Mouse (Mus musculus) liver, embryonic 11.5 days (tissue): ENCODE data around the gene Card11. TPM values are rescaled to one million over a fixed set of nuclear protein-coding genes. Genes with fewer than 3 reads are reported as not detected.

ENCODE experiments used
- ATAC-seq: fragments of 200-750 bp; cut with Nextera tagmentation; replicated peaks from 2 replicates; pipeline ENCODE4 v1.8.0; 2017; ENCODE audit warnings: moderate number of reproducible peaks, mild to moderate bottlenecking, moderate TSS enrichment, moderate library complexity; ENCODE audit not compliant: low FRiP score
- DNase-seq: peaks from one replicate; pipeline ENCODE4 v3.0.0-alpha.2; 2017; ENCODE audit warnings: low spot score
- H3K27ac ChIP-seq: fragments of 300-500 bp; sonication (generic); 2 replicates; pipeline ENCODE4 v1.5.1; 2014; ENCODE audit warnings: mild to moderate bottlenecking, low read depth, low read length, control low read depth
- H3K27me3 ChIP-seq: fragments of 300-500 bp; sonication (generic); replicated peaks from 2 replicates; pipeline ENCODE4 v1.6.1; 2014; ENCODE audit warnings: low read length, mixed read lengths; ENCODE audit not compliant: control insufficient read depth, insufficient read depth
- H3K36me3 ChIP-seq: fragments of 300-500 bp; sonication (generic); 2 replicates; pipeline ENCODE4 v1.6.1; 2014; ENCODE audit warnings: mild to moderate bottlenecking, low read length, moderate library complexity, mixed read lengths; ENCODE audit not compliant: control insufficient read depth, insufficient read depth
- H3K4me1 ChIP-seq: fragments of 300-500 bp; sonication (generic); replicated peaks from 2 replicates; pipeline ENCODE4 v1.6.1; 2014; ENCODE audit warnings: low read length, mixed read lengths; ENCODE audit not compliant: control insufficient read depth, insufficient read depth
- H3K4me2 ChIP-seq: fragments of 300-500 bp; sonication (generic); 2 replicates; pipeline ENCODE4 v1.6.1; 2014; ENCODE audit warnings: mild to moderate bottlenecking, control low read depth, moderate library complexity
- H3K4me3 ChIP-seq: fragments of 300-500 bp; sonication (generic); 2 replicates; pipeline ENCODE4 v1.5.1; 2014; ENCODE audit warnings: low read depth, low read length, control low read depth
- H3K9ac ChIP-seq: fragments of 300-500 bp; sonication (generic); 2 replicates; pipeline ENCODE4 v1.6.1; 2014; ENCODE audit warnings: low read depth, low read length, control low read depth
- H3K9me3 ChIP-seq: fragments of 300-500 bp; sonication (generic); 2 replicates; pipeline ENCODE4 v1.6.1; 2016; ENCODE audit warnings: low read length, inconsistent platforms, mixed read lengths; ENCODE audit not compliant: control insufficient read depth
- WGBS: fragments of 180-500 bp; shearing (Covaris S2); extraction: QIAGEN DNeasy Blood & Tissue Kit; methylation state at CpG from one replicate; pipeline ENCODE4 v1.1.7; 2014; 5-methylcytosine and 5-hydroxymethylcytosine counted together
- polyA plus RNA-seq: library from polyadenylated mRNA; unstranded; fragments of >200 nt; fragmentation: Nextera tagmentation; extraction: Ambion mirVana; gene quantifications from 2 replicates; pipeline ENCODE4 v1.2.1, GENCODE M21; 2014

Card11 gene
- polyA plus RNA-seq, 1 experiment from 2014 or later: 0.22 TPM

DNA sequence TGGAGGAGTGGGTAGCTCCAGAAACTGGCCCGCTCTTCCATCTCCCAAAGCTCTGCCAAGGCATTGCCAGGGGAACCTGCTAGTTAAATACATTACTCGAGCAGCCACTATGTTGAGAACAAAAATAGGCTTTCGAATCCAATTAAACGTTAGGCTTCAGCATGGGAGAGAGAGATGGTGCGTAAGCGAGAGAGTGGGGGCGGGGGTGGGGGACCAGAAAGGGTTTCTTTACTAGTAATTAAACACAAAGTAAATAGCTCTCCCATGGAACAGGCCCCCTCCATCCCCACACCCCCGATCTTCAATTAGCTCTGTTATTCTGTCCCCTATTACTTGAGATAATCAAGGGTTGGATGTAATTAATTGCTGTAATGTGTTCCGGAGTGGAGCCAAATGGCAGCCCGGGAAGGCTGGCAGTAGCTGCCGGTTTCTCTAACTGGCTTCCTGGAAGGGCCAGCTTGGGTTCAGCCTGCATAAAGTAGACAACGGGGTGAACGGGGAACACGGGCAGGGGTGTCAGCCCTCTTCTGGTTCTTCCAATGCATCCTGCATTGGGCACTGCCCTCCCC, 59.4 kb downstream of the Card11 start:
- Histone ChIP-seq H3K27me3 (no peaks in the 10 kb centered on the region), H3K4me1 (no peaks in the 10 kb centered on the region), H3K4me3 (no peak overlapping the region), H3K4me2 (no peak overlapping the region), H3K36me3 (no peaks in the 10 kb centered on the region), H3K27ac (no peak overlapping the region), H3K9me3 (0 out of 2 replicates have a peak, but pooled peaks cover 2% of the 10 kb centered on the region), H3K9ac (no peak overlapping the region)
- 78% methylated on average over 14 of the region's 14 CpGs for WGBS
- ATAC-seq (no peak), DNase-seq (no peak)

DNA sequence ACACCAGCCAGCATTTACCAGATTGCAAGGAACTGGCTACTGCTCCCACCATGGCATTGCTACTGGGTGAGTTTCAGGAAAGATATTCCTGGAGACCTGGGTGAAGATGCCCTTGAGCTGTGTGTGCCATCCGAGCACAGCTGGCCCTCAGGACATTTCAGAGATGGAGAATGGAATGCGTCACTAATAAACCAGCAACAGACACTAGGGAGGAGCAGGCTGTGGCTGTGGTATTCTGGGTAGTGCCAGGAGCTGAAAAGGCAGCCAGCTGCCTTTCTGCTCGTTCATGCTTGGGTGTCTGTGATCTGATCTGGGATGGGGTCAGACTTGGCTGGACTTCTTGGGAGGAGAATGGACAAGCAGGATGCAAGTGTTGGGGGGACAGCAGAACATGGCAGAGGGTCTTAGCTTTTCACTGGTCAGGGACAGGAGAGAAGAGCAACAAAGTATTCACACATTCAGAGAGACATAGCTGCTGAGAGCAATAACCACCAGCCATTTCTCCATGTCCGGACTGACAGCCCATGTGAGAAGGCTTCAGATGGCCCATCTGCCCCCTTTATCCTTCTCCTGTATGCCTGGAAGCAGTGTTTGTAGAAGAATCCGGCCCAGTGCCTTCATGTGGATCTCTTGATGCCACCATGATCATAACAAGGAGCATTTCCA, 60.0 kb downstream of the Card11 start:
- Histone ChIP-seq H3K4me1 (no peaks in the 10 kb centered on the region), H3K36me3 (no peaks in the 10 kb centered on the region), H3K27me3 (no peaks in the 10 kb centered on the region), H3K27ac (no peak overlapping the region), H3K9ac (no peak overlapping the region), H3K4me2 (no peak overlapping the region), H3K4me3 (no peak overlapping the region), H3K9me3 (0 out of 2 replicates have a peak, but pooled peaks cover 2% of the 10 kb centered on the region)
- ATAC-seq (no peak), DNase-seq (no peak)
- WGBS: 65% methylated on average over 5 of the region's 5 CpGs

DNA sequence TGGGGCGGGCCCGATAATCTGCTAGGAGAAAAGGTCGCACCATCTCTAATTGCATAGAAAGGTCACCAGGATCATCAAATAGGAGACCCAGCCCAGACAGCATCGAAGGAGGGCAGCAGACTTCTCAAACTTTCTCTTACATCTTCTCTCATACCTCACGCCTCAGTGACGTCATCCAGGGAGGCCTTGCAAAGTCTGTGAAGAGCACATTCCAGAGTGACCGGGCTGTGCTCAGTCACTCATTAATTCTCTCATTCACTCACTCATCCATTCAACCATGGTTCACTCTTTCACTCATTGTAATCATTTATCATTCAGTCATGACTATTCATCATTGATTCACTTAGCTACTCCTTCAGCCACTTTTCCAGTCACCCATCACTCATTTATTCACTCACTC, 63.6 kb downstream of the Card11 start:
- no peaks in the 10 kb centered on the region for H3K9me3 ChIP-seq
- DNase-seq (no peak), ATAC-seq (no peak)
- H3K27me3 ChIP-seq: no peaks in the 10 kb centered on the region
- H3K27ac ChIP-seq: no peak overlapping the region
- H3K36me3 ChIP-seq: no peaks in the 10 kb centered on the region
- H3K9ac ChIP-seq: no peak overlapping the region
- no peak overlapping the region for H3K4me3 ChIP-seq
- 79% methylated on average over 7 of the region's 7 CpGs for WGBS
- H3K4me1 ChIP-seq: no peaks in the 10 kb centered on the region
- no peak overlapping the region for H3K4me2 ChIP-seq

DNA sequence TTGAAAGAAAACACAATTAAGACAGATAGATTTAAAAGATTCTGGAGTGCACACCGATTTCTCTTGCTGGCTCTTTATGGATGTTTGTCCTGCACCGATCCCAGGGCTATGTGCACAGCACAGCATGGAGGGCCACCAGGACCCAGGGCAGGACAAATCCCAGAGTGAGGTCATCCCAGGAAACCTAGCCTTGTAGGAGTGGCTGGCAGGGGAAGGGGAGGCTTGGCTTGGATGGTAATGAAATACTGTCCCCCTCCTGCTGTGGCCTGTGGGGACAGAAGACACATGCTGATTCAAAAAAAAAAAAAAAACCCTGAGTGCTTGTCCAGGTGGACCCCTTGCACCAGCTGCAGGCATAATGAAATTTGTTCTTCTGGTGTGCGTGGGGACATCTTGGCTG, 64.5 kb downstream of the Card11 start:
- Histone ChIP-seq H3K36me3 (no peaks in the 10 kb centered on the region), H3K27me3 (no peaks in the 10 kb centered on the region), H3K27ac (no peak overlapping the region), H3K9me3 (no peaks in the 10 kb centered on the region), H3K4me2 (no peak overlapping the region), H3K4me3 (no peak overlapping the region), H3K4me1 (no peaks in the 10 kb centered on the region), H3K9ac (no peak overlapping the region)
- ATAC-seq (no peak), DNase-seq (no peak)
- 82% methylated on average over 3 of the region's 3 CpGs for WGBS

- Histone ChIP-seq H3K4me3 (no peak overlapping the region), H3K9me3 (no peaks in the 10 kb centered on the region), H3K9ac (no peak overlapping the region), H3K4me2 (no peak overlapping the region), H3K4me1 (no peaks in the 10 kb centered on the region), H3K27ac (no peak overlapping the region), H3K36me3 (no peaks in the 10 kb centered on the region), H3K27me3 (no peaks in the 10 kb centered on the region)
- ATAC-seq (no peak), DNase-seq (no peak)
- 76% methylated on average over 9 of the region's 9 CpGs for WGBS
These were observed 65.6 kb downstream of the Card11 start for GRCm38 (mm10) chr5:140934639-140935315.

GRCm38 (mm10) chr5:140931523-140932229, 68.7 kb downstream of the Card11 start:
- Histone ChIP-seq H3K9me3 (no peaks in the 10 kb centered on the region), H3K36me3 (no peaks in the 10 kb centered on the region), H3K27me3 (no peaks in the 10 kb centered on the region), H3K4me2 (no peak overlapping the region), H3K27ac (no peak overlapping the region), H3K4me3 (no peak overlapping the region), H3K9ac (no peak overlapping the region), H3K4me1 (no peaks in the 10 kb centered on the region)
- 65% methylated on average over 5 of the region's 5 CpGs for WGBS
- ATAC-seq: no peak
- DNase-seq: no peak

DNA sequence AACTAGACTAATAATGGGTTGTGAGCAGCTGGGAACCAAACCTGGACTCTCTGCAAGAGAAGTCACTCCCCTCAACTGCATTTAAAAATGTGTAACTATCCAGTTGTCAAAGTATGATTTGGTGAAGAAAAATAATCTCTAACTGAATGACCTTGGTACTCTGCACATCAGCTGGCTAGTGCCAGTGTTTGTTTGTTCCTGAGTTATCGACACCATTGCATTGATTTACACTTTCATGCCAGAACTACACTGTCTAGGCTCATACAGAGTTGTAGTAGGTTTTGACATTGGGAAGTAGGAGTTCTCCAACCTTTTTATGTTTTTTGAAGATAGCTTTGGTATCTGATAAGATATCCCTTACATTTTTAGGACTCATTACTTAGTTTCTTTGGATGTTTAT, 81.9 kb downstream of the Card11 start:
- 78% methylated on average over 1 of the region's 1 CpGs for WGBS
- Histone ChIP-seq H3K36me3 (no peaks in the 10 kb centered on the region), H3K9ac (no peak overlapping the region), H3K4me2 (no peak overlapping the region), H3K27ac (no peak overlapping the region), H3K27me3 (no peaks in the 10 kb centered on the region), H3K4me1 (no peaks in the 10 kb centered on the region), H3K4me3 (no peak overlapping the region), H3K9me3 (0 out of 2 replicates have a peak, but pooled peaks cover 2% of the 10 kb centered on the region)
- ATAC-seq (no peak), DNase-seq (no peak)

DNA sequence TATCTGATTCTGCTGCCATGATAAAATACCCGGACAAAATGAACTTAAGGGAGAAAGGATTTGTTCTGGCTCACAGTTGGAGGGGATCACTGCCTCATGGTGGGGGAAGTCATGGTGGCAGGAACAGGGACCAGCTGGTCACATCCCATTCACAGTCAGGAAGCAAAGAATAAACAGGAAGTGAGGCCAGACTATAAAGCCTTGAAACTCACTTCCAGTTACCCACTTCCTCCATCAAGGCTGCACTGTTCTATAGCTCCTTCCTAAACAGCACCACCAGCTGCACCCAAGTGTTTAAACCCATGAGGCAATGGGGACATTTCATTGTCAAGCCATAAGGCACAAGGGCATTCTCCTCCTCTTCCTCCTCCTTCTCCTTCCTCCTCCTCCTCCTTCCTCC, 82.6 kb downstream of the Card11 start:
- Histone ChIP-seq H3K4me1 (no peaks in the 10 kb centered on the region), H3K4me2 (no peak overlapping the region), H3K27me3 (no peaks in the 10 kb centered on the region), H3K4me3 (no peak overlapping the region), H3K36me3 (no peaks in the 10 kb centered on the region), H3K9ac (no peak overlapping the region), H3K9me3 (0 out of 2 replicates have a peak, but pooled peaks cover 2% of the 10 kb centered on the region), H3K27ac (no peak overlapping the region)
- WGBS: 87% methylated on average over 1 of the region's 1 CpGs
- no peak for ATAC-seq
- DNase-seq: no peak
